Mouse (Mus musculus) kidney, postnatal 0 days (tissue): ENCODE data around the gene Paxx. TPM values are rescaled to one million over a fixed set of nuclear protein-coding genes. Genes with fewer than 3 reads are reported as not detected.
A peak's percentile ranks its signal among the peaks of the same experiment; 100 is the strongest.

Experiments
- ATAC-seq: fragments of 200-750 bp; cut with Nextera tagmentation; replicated peaks from 2 replicates; pipeline ENCODE4 v1.8.0; 2017; ENCODE audit warnings: low read depth, moderate number of reproducible peaks, moderate TSS enrichment, moderate library complexity; ENCODE audit not compliant: low FRiP score
- DNase-seq: peaks from one replicate; pipeline ENCODE4 v3.0.0-alpha.2; 2016; ENCODE audit warnings: low spot score
- H3K27ac ChIP-seq: fragments of 300-500 bp; sonication (generic); 2 replicates; pipeline ENCODE4 v1.5.1; 2014; ENCODE audit warnings: mild to moderate bottlenecking
- H3K27me3 ChIP-seq: fragments of 300-500 bp; sonication (generic); 2 replicates; pipeline ENCODE4 v1.6.1; 2014; ENCODE audit warnings: low read length, mixed read lengths; ENCODE audit not compliant: insufficient read depth
- H3K36me3 ChIP-seq: fragments of 300-500 bp; sonication (generic); 2 replicates; pipeline ENCODE4 v1.6.1; 2014; ENCODE audit warnings: low read length, mixed read lengths; ENCODE audit not compliant: insufficient read depth
- H3K4me1 ChIP-seq: fragments of 300-500 bp; sonication (generic); replicated peaks from 2 replicates; pipeline ENCODE4 v1.6.1; 2014; ENCODE audit warnings: antibody characterized with exemption, low read length, mixed read lengths; ENCODE audit not compliant: insufficient read depth
- H3K4me2 ChIP-seq: fragments of 300-500 bp; sonication (generic); 2 replicates; pipeline ENCODE4 v1.6.1; 2014; ENCODE audit warnings: mild to moderate bottlenecking, low read length, moderate library complexity, mixed read lengths
- H3K4me3 ChIP-seq: fragments of 300-500 bp; sonication (generic); replicated peaks from 2 replicates; pipeline ENCODE4 v1.5.1; 2014; ENCODE audit warnings: low read depth, low read length
- H3K9ac ChIP-seq: fragments of 300-500 bp; sonication (generic); 2 replicates; pipeline ENCODE4 v1.6.1; 2014; ENCODE audit warnings: low read depth, low read length
- H3K9me3 ChIP-seq: fragments of 300-500 bp; sonication (generic); replicated peaks from 2 replicates; pipeline ENCODE4 v1.6.1; 2016; ENCODE audit warnings: low read length, inconsistent platforms, mixed read lengths
- CTCF ChIP-seq: IDR thresholded peaks from 2 replicates; pipeline ENCODE4 v1.5.1; 2016; ENCODE audit warnings: antibody characterized with exemption, low read depth, mild to moderate bottlenecking, moderate library complexity
- WGBS: fragments of 180-500 bp; shearing (Covaris S2); extraction: QIAGEN DNeasy Blood & Tissue Kit; methylation state at CpG from one replicate; pipeline ENCODE4 v1.1.7; 2014; 5-methylcytosine and 5-hydroxymethylcytosine counted together
- polyA plus RNA-seq: library from polyadenylated mRNA; unstranded; fragments of >200 nt; fragmentation: Nextera tagmentation; extraction: Ambion mirVana; gene quantifications from 2 replicates; pipeline ENCODE4 v1.2.1, GENCODE M21; 2015

Paxx gene
- 42.0 and 45.0 TPM in 2 replicates for polyA plus RNA-seq

GRCm38 (mm10) chr2:25460551-25461309, at the start of gene Paxx:
Gene Paxx, minus strand, starts transcription at chr2:25461094.
- no peaks in the 10 kb centered on the region for H3K9me3 ChIP-seq
- peaks cover 13% of the 10 kb centered on the region; the same call in 1 of the 2 replicates for H3K4me1 ChIP-seq
- peak within 1 kb of the TSS; percentile 85 for H3K4me2 ChIP-seq
- DNase-seq (peak; percentile 99), ATAC-seq (peak; percentile 89)
- no peaks in the 10 kb centered on the region for H3K27me3 ChIP-seq
- H3K9ac ChIP-seq = peak within 1 kb of the TSS; percentile 71
- H3K4me3 ChIP-seq = peak within 1 kb of the TSS; percentile 57
- WGBS = under 1% methylated on average over 48 of the region's 48 CpGs
- H3K27ac ChIP-seq = peak within 1 kb of the TSS; percentile 90
- TF ChIP-seq CTCF = no peak
- H3K36me3 ChIP-seq = no peaks in the 10 kb centered on the region

- Histone ChIP-seq H3K27me3 (no peaks in the 10 kb centered on the region), H3K4me1 (no peaks in the 10 kb centered on the region), H3K9ac (no peak overlapping the region), H3K27ac (no peak overlapping the region), H3K36me3 (peaks cover 10% of the 10 kb centered on the region), H3K4me2 (no peak overlapping the region), H3K9me3 (no peaks in the 10 kb centered on the region), H3K4me3 (no peak overlapping the region)
- TF ChIP-seq CTCF = peak; percentile 58
- 71% methylated on average over 3 of the region's 3 CpGs for WGBS
- DNase-seq (no peak), ATAC-seq (no peak)
Measured at GRCm38 (mm10) chr2:25509912-25510311, 49.0 kb upstream of the Paxx start.

- H3K36me3 ChIP-seq = peaks cover 26% of the 10 kb centered on the region
Measured at GRCm38 (mm10) chr2:25506964-25507363, 46.1 kb upstream of the Paxx start.

GRCm38 (mm10) chr2:25505860-25506259, 45.0 kb upstream of the Paxx start:
- no peak for ATAC-seq
- Histone ChIP-seq H3K9me3 (no peaks in the 10 kb centered on the region), H3K9ac (no peak overlapping the region), H3K4me1 (peaks cover 10% of the 10 kb centered on the region), H3K27ac (no peak overlapping the region), H3K4me3 (no peak overlapping the region), H3K27me3 (no peaks in the 10 kb centered on the region), H3K36me3 (peaks cover 26% of the 10 kb centered on the region), H3K4me2 (no peak overlapping the region)
- no peak for DNase-seq
- no peak for TF ChIP-seq CTCF
- 94% methylated on average over 4 of the region's 4 CpGs for WGBS

More at GRCm38 (mm10) chr2:25506964-25507363, 46.1 kb upstream of the Paxx start:
- ATAC-seq (peak; percentile 68), DNase-seq (peak; percentile 67)
- Histone ChIP-seq H3K9ac (no peak overlapping the region), H3K4me3 (no peak overlapping the region), H3K9me3 (no peaks in the 10 kb centered on the region), H3K27ac (no peak overlapping the region), H3K4me2 (no peak overlapping the region), H3K27me3 (no peaks in the 10 kb centered on the region), H3K4me1 (0 out of 2 replicates have a peak, but pooled peaks cover 3% of the 10 kb centered on the region)
- 31% methylated on average over 5 of the region's 5 CpGs for WGBS
- TF ChIP-seq CTCF = peak; percentile 66

GRCm38 (mm10) chr2:25505000-25505399, 44.1 kb upstream of the Paxx start:
- no peaks in the 10 kb centered on the region for H3K9me3 ChIP-seq
- no peak overlapping the region for H3K4me2 ChIP-seq
- H3K27me3 ChIP-seq = no peaks in the 10 kb centered on the region
- 77% methylated on average over 1 of the region's 1 CpGs for WGBS
- H3K4me3 ChIP-seq = no peak overlapping the region
- peaks cover 14% of the 10 kb centered on the region for H3K4me1 ChIP-seq
- peaks cover 26% of the 10 kb centered on the region for H3K36me3 ChIP-seq
- H3K27ac ChIP-seq = no peak overlapping the region
- H3K9ac ChIP-seq = no peak overlapping the region
- no peak for TF ChIP-seq CTCF
- ATAC-seq = no peak
- no peak for DNase-seq

GRCm38 (mm10) chr2:25504538-25504937, 43.6 kb upstream of the Paxx start:
- Histone ChIP-seq H3K9ac (no peak overlapping the region), H3K36me3 (peaks cover 26% of the 10 kb centered on the region), H3K4me2 (no peak overlapping the region), H3K27ac (no peak overlapping the region), H3K4me3 (no peak overlapping the region), H3K9me3 (no peaks in the 10 kb centered on the region), H3K4me1 (peaks cover 15% of the 10 kb centered on the region), H3K27me3 (no peaks in the 10 kb centered on the region)
- no peak for DNase-seq
- no peak for ATAC-seq
- 96% methylated on average over 19 of the region's 19 CpGs for WGBS
- TF ChIP-seq CTCF = no peak
